Mouse (Mus musculus) erythroblast, embryonic 14.5 days (primary cell): ENCODE data around the gene Sema4f. TPM values are rescaled to one million over a fixed set of nuclear protein-coding genes. Genes with fewer than 3 reads are reported as not detected.

Source experiments
- H3K27me3 ChIP-seq: 2 replicates; pipeline ENCODE4 v1.6.1; 2012; ENCODE audit warnings: inconsistent platforms; ENCODE audit not compliant: control insufficient read depth
- H3K36me3 ChIP-seq: 2 replicates; pipeline ENCODE4 v1.6.1; 2012; ENCODE audit warnings: mild to moderate bottlenecking, inconsistent platforms; ENCODE audit not compliant: control insufficient read depth
- H3K4me1 ChIP-seq: 2 replicates; pipeline ENCODE4 v1.6.1; 2012; ENCODE audit warnings: inconsistent platforms; ENCODE audit not compliant: control insufficient read depth
- H3K4me3 ChIP-seq: replicated peaks from 2 replicates; pipeline ENCODE3; 2012; ENCODE audit warnings: moderate library complexity, mild to moderate bottlenecking, inconsistent platforms
- H3K9me3 ChIP-seq: 2 replicates; pipeline ENCODE4 v1.6.1; 2012; ENCODE audit warnings: low read length, inconsistent platforms, mixed read lengths; ENCODE audit not compliant: control insufficient read depth
- GATA1 ChIP-seq: IDR thresholded peaks from 2 replicates; pipeline ENCODE4 v1.6.1; 2012; ENCODE audit warnings: low read length, inconsistent platforms, mixed read lengths
- TAL1 ChIP-seq: IDR thresholded peaks from 3 replicates; pipeline ENCODE4 v1.6.1; 2012; ENCODE audit warnings: low read length, inconsistent platforms, mixed read lengths
- polyA plus RNA-seq: library from polyadenylated mRNA; stranded (reverse); fragments of >175 nt; gene quantifications from 2 replicates; pipeline ENCODE4 v1.2.3, GENCODE M21; 2012

Gene Sema4f
- polyA plus RNA-seq, result not detected in 2 replicates

DNA sequence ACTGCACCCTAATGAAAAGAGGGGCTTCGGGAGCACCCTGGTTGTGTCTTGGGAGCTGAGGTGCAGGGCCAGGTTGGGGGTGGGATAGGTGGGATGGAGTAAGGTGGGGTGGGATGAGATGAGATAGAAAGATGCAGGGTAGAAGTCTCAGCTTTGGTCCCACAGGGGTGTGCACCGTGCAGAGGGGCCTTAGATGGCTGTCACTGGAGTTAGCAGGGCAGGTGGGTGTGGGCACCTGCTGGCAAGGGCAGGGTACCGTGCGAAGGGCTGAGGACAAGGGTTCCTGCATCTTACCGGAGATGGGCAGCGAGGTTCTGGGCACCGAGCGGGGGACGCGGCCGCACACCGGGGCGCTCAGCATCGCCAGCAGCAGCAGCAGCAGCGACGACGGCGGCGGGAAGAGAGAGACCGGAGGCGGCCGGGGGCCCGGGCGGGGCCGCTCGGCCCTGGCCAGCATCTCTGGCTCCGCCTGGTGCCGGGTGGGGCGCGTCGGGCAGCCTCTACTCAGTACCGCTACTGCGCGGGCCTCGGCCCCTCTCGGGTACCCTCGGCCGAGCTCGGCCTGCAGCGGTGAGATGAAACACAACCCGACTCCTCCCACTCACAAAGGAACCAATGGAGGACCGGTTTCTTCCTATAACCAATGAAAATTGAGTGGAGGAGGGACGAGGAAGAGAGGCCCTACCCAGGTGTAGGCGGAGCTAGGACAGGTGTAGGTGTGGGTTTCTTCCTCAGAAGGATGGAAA lies at the start of gene Sema4f:
Sema4f (minus strand) TSS at position 603 of the 746 bp plus-strand sequence.
- H3K4me1 ChIP-seq, result peaks cover 5% of the 10 kb centered on the region
- TF ChIP-seq TAL1 (no peak), GATA1 (no peak)
- H3K36me3 ChIP-seq, result no peaks in the 10 kb centered on the region
- no peaks in the 10 kb centered on the region for H3K9me3 ChIP-seq
- no peak within 1 kb of the TSS for H3K4me3 ChIP-seq
- peaks cover 43% of the 10 kb centered on the region for H3K27me3 ChIP-seq

- H3K27me3 ChIP-seq, result peaks cover 11% of the 10 kb centered on the region
- no peaks in the 10 kb centered on the region for H3K36me3 ChIP-seq
- no peaks in the 10 kb centered on the region for H3K4me1 ChIP-seq
- TF ChIP-seq GATA1 (no peak), TAL1 (no peak)
- no peaks in the 10 kb centered on the region for H3K9me3 ChIP-seq
- H3K4me3 ChIP-seq, result no peak overlapping the region
These were observed 47.9 kb upstream of the Sema4f start for GRCm38 (mm10) chr6:82987411-82987971.

GRCm38 (mm10) chr6:82971031-82971430 lies 31.5 kb upstream of the Sema4f start:
- Histone ChIP-seq H3K36me3 (no peaks in the 10 kb centered on the region), H3K4me1 (no peaks in the 10 kb centered on the region), H3K27me3 (peaks cover 8% of the 10 kb centered on the region), H3K9me3 (no peaks in the 10 kb centered on the region), H3K4me3 (no peak overlapping the region)
- no peak for TF ChIP-seq GATA1
- no peak for TF ChIP-seq TAL1

DNA sequence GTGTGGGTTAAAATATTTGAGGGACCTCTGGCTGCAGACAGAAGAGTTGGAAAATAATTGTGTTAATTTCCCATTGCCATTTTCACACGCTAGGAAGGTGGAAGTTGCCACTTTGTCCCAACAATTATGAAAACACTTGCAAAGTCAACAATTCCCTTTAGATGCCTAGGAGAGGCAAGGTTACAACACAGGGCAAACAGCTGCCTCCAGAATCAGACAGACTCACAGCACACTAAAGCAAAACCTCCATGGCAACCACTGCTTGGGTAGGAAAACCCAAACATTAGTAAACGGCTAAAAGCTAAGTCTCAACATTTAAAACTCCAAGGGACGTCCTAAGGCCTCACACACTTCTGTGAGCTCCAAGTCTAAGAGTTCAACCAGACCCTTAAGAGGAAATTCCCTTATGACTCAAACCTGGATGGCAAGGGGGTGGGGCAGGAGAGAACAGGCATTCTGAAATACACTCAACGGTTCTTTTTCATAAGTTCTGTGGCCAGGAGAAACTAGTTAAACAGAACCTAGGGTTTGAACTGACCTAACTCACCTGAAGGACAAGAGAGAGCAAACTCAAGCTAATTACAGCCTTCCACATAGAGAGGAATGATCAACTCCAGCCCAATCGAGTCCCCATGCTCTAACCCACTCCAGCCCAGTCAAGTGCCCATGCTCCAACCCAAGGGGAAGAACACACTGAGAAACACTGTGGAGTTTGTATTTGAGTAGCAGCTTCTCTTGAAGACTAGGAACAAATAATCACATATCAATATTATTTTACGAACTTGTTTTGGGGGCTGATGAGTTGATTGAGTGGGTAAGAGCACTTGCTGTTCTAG lies 29.9 kb upstream of the Sema4f start:
- H3K36me3 ChIP-seq, result no peaks in the 10 kb centered on the region
- H3K27me3 ChIP-seq, result peaks cover 8% of the 10 kb centered on the region
- no peaks in the 10 kb centered on the region for H3K9me3 ChIP-seq
- H3K4me1 ChIP-seq, result no peaks in the 10 kb centered on the region
- no peak overlapping the region for H3K4me3 ChIP-seq
- TF ChIP-seq TAL1 (no peak), GATA1 (no peak)

DNA sequence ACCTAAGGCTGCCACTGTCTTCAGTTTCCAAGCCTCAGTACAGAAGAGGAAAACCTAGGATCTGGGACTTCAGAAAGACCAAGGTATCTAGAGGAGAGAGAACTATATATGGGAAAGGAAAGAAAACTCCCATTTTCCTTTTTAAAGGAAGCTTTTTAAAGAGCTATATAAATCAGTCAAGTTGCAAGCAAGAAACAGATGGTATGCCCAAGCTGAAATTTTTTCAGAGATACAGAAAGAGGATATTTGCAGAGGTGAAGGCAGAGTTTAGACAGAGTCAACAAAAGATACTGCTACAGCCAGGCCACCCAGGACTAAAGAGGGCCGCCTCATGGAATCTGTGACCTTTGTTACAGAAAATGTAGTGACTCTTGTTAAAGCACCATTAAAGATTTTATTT lies 22.1 kb upstream of the Sema4f start:
- Histone ChIP-seq H3K9me3 (no peaks in the 10 kb centered on the region), H3K36me3 (no peaks in the 10 kb centered on the region), H3K4me3 (no peak overlapping the region), H3K4me1 (no peaks in the 10 kb centered on the region), H3K27me3 (no peaks in the 10 kb centered on the region)
- TF ChIP-seq GATA1 (no peak), TAL1 (no peak)

DNA sequence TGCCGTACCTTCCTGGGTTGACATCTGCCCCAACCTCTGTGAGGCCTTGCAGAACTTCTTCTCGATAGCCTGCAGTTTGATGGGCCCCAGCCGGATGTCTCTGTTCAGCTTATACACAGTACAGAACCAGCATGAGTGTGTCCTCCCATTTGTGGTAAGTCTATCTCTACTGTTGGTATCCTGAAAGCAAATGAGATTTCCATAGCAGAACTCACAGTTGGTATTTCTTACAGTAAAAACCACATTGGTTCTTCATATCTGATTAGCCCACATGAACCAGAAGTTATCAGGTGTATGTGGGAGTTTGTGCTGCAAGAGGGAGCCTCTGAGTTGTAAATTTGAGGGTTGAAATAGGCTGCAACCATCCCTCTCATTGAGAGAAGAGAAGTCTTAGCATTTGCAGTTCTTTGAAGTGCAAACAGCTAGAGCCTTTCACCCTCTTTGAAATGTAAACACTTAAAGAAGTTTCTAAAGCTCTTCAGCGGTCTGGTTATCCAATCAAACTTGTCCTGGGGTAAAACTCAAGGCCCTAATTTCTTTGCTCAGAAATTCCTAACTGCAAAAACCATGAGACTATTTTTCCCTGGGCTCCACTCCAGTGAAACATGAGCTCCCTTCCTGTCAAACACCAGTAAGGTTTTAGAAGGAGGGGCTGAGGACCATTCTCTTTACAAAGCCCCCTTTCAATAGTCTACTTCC lies 17.1 kb upstream of the Sema4f start:
- no peak for TF ChIP-seq TAL1
- no peak for TF ChIP-seq GATA1
- Histone ChIP-seq H3K4me1 (no peaks in the 10 kb centered on the region), H3K36me3 (no peaks in the 10 kb centered on the region), H3K9me3 (no peaks in the 10 kb centered on the region), H3K27me3 (no peaks in the 10 kb centered on the region), H3K4me3 (no peak overlapping the region)

DNA sequence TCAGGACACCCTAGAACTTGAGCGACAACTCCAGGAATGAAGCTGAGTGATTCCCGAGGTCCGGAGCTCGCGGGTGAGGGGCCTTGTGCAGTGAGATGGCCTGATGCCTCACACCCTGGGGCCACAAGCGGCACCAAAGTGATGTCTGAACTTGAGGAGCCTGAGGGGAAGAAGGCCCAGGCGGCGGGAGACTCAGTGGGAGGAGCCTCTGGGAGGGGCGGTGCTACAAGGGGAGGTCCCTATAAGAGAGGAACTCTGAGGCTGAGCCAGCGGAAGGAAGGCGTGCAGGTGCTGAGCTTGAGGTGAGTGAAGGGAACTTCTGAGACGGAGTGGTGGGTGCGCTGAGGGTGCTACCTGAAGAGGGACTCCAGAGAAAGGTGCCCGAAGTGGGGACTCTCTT lies 7.1 kb upstream of the Sema4f start, which contains the start of gene M1ap:
M1ap (plus strand) TSS at position 252 of the 400 bp plus-strand sequence.
- H3K4me1 ChIP-seq, result no peaks in the 10 kb centered on the region
- no peak for TF ChIP-seq GATA1
- no peak for TF ChIP-seq TAL1
- no peaks in the 10 kb centered on the region; the same call in 1 of the 2 replicates for H3K27me3 ChIP-seq

DNA sequence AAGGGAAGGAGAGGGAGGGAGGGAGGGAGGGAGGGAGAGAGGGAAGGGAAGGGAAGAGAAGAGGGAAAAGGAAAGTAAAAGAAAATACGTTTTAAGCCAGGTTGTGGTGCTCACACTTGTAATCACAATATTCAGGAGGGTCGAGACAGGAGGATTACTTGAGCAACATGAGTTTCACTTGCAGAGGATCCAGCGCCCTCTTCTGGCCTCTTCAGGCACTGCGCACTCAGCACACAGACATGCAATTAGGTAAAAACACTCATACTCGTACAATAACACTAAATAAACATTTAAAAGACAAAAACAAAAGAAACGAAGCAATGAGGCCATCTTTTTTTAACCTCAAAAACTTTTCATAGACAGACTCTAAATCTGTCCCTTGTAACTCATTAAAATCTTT lies 6.2 kb upstream of the Sema4f start:
- Histone ChIP-seq H3K4me1 (no peaks in the 10 kb centered on the region), H3K36me3 (no peaks in the 10 kb centered on the region), H3K4me3 (no peak overlapping the region), H3K27me3 (peaks cover 5% of the 10 kb centered on the region), H3K9me3 (no peaks in the 10 kb centered on the region)
- TF ChIP-seq GATA1 (no peak), TAL1 (no peak)

More for the DNA sequence above, 7.1 kb upstream of the Sema4f start, which contains the start of gene M1ap:
- H3K9me3 ChIP-seq, result no peaks in the 10 kb centered on the region
- H3K36me3 ChIP-seq, result no peaks in the 10 kb centered on the region
- no peak within 1 kb of the TSS for H3K4me3 ChIP-seq
